Mouse (Mus musculus) neural tube, embryonic 12.5 days (tissue): ENCODE results near the gene Ergic1. TPM values are rescaled to one million over a fixed set of nuclear protein-coding genes. Genes with fewer than 3 reads are reported as not detected.
A peak's percentile ranks its signal among the peaks of the same experiment; 100 is the strongest.

Experiments
- ATAC-seq: fragments of 200-750 bp; cut with Nextera tagmentation; 2 replicates; pipeline ENCODE4 v1.8.0; 2017; ENCODE audit warnings: low read depth, mild to moderate bottlenecking, moderate TSS enrichment, moderate library complexity; ENCODE audit not compliant: low FRiP score
- H3K27ac ChIP-seq: fragments of 300-500 bp; sonication (generic); 2 replicates; pipeline ENCODE4 v1.5.1; 2016
- H3K27me3 ChIP-seq: fragments of 300-500 bp; sonication (generic); replicated peaks from 2 replicates; pipeline ENCODE4 v1.6.1; 2016; ENCODE audit warnings: mild to moderate bottlenecking
- H3K36me3 ChIP-seq: fragments of 300-500 bp; sonication (generic); 2 replicates; pipeline ENCODE4 v1.6.1; 2016; ENCODE audit warnings: mild to moderate bottlenecking
- H3K4me1 ChIP-seq: fragments of 300-500 bp; sonication (generic); 2 replicates; pipeline ENCODE4 v1.6.1; 2016
- H3K4me2 ChIP-seq: fragments of 300-500 bp; sonication (generic); replicated peaks from 2 replicates; pipeline ENCODE4 v1.6.1; 2016; ENCODE audit warnings: mild to moderate bottlenecking
- H3K4me3 ChIP-seq: fragments of 300-500 bp; sonication (generic); 2 replicates; pipeline ENCODE4 v1.5.1; 2016
- H3K9ac ChIP-seq: fragments of 300-500 bp; sonication (generic); 2 replicates; pipeline ENCODE4 v1.6.1; 2016; ENCODE audit warnings: mild to moderate bottlenecking
- H3K9me3 ChIP-seq: fragments of 300-500 bp; sonication (generic); 2 replicates; pipeline ENCODE4 v1.6.1; 2016; ENCODE audit warnings: mild to moderate bottlenecking
- WGBS: fragments of 180-500 bp; shearing (Covaris S2); methylation state at CpG from one replicate; pipeline ENCODE4 v1.1.7; 2016; 5-methylcytosine and 5-hydroxymethylcytosine counted together
- polyA plus RNA-seq: library from polyadenylated mRNA; unstranded; fragments of >200 nt; fragmentation: Nextera tagmentation; extraction: Ambion mirVana; gene quantifications from 2 replicates; pipeline ENCODE4 v1.2.1, GENCODE M21; 2016

The Ergic1 gene
- polyA plus RNA-seq, 1 experiment from 2014 or later: 85.1 TPM

GRCm38 (mm10) chr17:26662204-26662603, 100.9 kb downstream of the Ergic1 start:
- Histone ChIP-seq H3K4me2 (no peak overlapping the region), H3K9me3 (no peaks in the 10 kb centered on the region), H3K4me3 (no peak overlapping the region), H3K27ac (no peak overlapping the region), H3K36me3 (peaks cover 4% of the 10 kb centered on the region), H3K4me1 (peaks cover 21% of the 10 kb centered on the region), H3K9ac (no peak overlapping the region), H3K27me3 (no peaks in the 10 kb centered on the region)
- ATAC-seq: no peak
- 81% methylated on average over 5 of the region's 5 CpGs for WGBS

- WGBS: 4% methylated on average over 28 of the region's 28 CpGs
- Histone ChIP-seq H3K27ac (no peak within 1 kb of the TSS), H3K36me3 (no peaks in the 10 kb centered on the region), H3K9me3 (no peaks in the 10 kb centered on the region), H3K4me3 (peak within 1 kb of the TSS; percentile 52), H3K4me2 (peak within 1 kb of the TSS; percentile 79), H3K4me1 (peaks cover 21% of the 10 kb centered on the region), H3K9ac (peak within 1 kb of the TSS; percentile 52), H3K27me3 (no peaks in the 10 kb centered on the region)
- peak; percentile 83; the same call in 1 of the 2 replicates for ATAC-seq
These were observed 101.8 kb downstream of the Ergic1 start, which contains the start of gene Atp6v0e for GRCm38 (mm10) chr17:26662978-26663683. Atp6v0e (plus strand) TSS chr17:26663231.

- ATAC-seq: no peak
- 86% methylated on average over 4 of the region's 4 CpGs for WGBS
- H3K4me2 ChIP-seq: no peak overlapping the region
- H3K4me1 ChIP-seq: peaks cover 6% of the 10 kb centered on the region; the same call in 1 of the 2 replicates
- H3K27me3 ChIP-seq: no peaks in the 10 kb centered on the region
- no peaks in the 10 kb centered on the region for H3K36me3 ChIP-seq
- no peaks in the 10 kb centered on the region for H3K9me3 ChIP-seq
- no peak overlapping the region for H3K9ac ChIP-seq
- H3K4me3 ChIP-seq: no peak overlapping the region
- H3K27ac ChIP-seq: no peak overlapping the region
These were observed 104.3 kb downstream of the Ergic1 start for GRCm38 (mm10) chr17:26665600-26665999.

- Histone ChIP-seq H3K27ac (no peak overlapping the region), H3K4me2 (no peak overlapping the region), H3K9me3 (no peaks in the 10 kb centered on the region), H3K9ac (no peak overlapping the region), H3K36me3 (no peaks in the 10 kb centered on the region), H3K27me3 (no peaks in the 10 kb centered on the region), H3K4me3 (no peak overlapping the region), H3K4me1 (no peaks in the 10 kb centered on the region)
- ATAC-seq: no peak
- WGBS: 58% methylated on average over 4 of the region's 4 CpGs
These were observed 110.0 kb downstream of the Ergic1 start for GRCm38 (mm10) chr17:26671268-26671667.

GRCm38 (mm10) chr17:26675845-26676244, 114.6 kb downstream of the Ergic1 start:
- H3K4me2 ChIP-seq: peak overlapping the region; percentile 72
- H3K27me3 ChIP-seq: no peaks in the 10 kb centered on the region
- 0 out of 2 replicates have a peak, but pooled peaks have one; percentile 19 for ATAC-seq
- no peaks in the 10 kb centered on the region for H3K9me3 ChIP-seq
- peaks cover 15% of the 10 kb centered on the region; the same call in 1 of the 2 replicates for H3K4me1 ChIP-seq
- 26% methylated on average over 7 of the region's 7 CpGs for WGBS
- 0 out of 2 replicates have a peak overlapping the region, but pooled peaks have one; percentile 70 for H3K9ac ChIP-seq
- peak overlapping the region; percentile 71 for H3K4me3 ChIP-seq
- H3K36me3 ChIP-seq: no peaks in the 10 kb centered on the region
- no peak overlapping the region for H3K27ac ChIP-seq

- peak overlapping the region; percentile 71 for H3K4me3 ChIP-seq
- H3K27ac ChIP-seq: peak overlapping the region; percentile 33
- no peaks in the 10 kb centered on the region for H3K36me3 ChIP-seq
- H3K9ac ChIP-seq: peak overlapping the region; percentile 70
- H3K9me3 ChIP-seq: no peaks in the 10 kb centered on the region
- WGBS: under 1% methylated on average over 30 of the region's 30 CpGs
- H3K27me3 ChIP-seq: no peaks in the 10 kb centered on the region
- peak overlapping the region; percentile 72 for H3K4me2 ChIP-seq
- peaks cover 15% of the 10 kb centered on the region; the same call in 1 of the 2 replicates for H3K4me1 ChIP-seq
- ATAC-seq: peak; percentile 94
These were observed 114.9 kb downstream of the Ergic1 start for GRCm38 (mm10) chr17:26676252-26676615.

- no peaks in the 10 kb centered on the region for H3K9me3 ChIP-seq
- peak overlapping the region; percentile 71 for H3K4me3 ChIP-seq
- H3K27me3 ChIP-seq: no peaks in the 10 kb centered on the region
- 4% methylated on average over 26 of the region's 26 CpGs for WGBS
- H3K4me2 ChIP-seq: peak overlapping the region; percentile 72
- peak overlapping the region; percentile 33 for H3K27ac ChIP-seq
- H3K9ac ChIP-seq: peak overlapping the region; percentile 70
- H3K4me1 ChIP-seq: peaks cover 15% of the 10 kb centered on the region; the same call in 1 of the 2 replicates
- H3K36me3 ChIP-seq: no peaks in the 10 kb centered on the region
- ATAC-seq: peak; percentile 91
These were observed 115.5 kb downstream of the Ergic1 start for GRCm38 (mm10) chr17:26676616-26677376.

- Histone ChIP-seq H3K4me1 (peaks cover 15% of the 10 kb centered on the region; the same call in 1 of the 2 replicates), H3K9me3 (no peaks in the 10 kb centered on the region), H3K27ac (no peak overlapping the region), H3K27me3 (no peaks in the 10 kb centered on the region), H3K36me3 (peaks cover 1% of the 10 kb centered on the region), H3K4me3 (no peak overlapping the region), H3K4me2 (peak overlapping the region; percentile 72), H3K9ac (no peak overlapping the region)
- no peak for ATAC-seq
- WGBS: 89% methylated on average over 7 of the region's 7 CpGs
These were observed 116.7 kb downstream of the Ergic1 start for GRCm38 (mm10) chr17:26677711-26678637.

- Histone ChIP-seq H3K9me3 (no peaks in the 10 kb centered on the region), H3K4me2 (no peak overlapping the region), H3K36me3 (peaks cover 19% of the 10 kb centered on the region), H3K27me3 (no peaks in the 10 kb centered on the region), H3K9ac (no peak overlapping the region), H3K27ac (no peak overlapping the region), H3K4me1 (peaks cover 15% of the 10 kb centered on the region; the same call in 1 of the 2 replicates), H3K4me3 (no peak overlapping the region)
- 93% methylated on average over 6 of the region's 6 CpGs for WGBS
- ATAC-seq: no peak
These were observed 120.0 kb downstream of the Ergic1 start for GRCm38 (mm10) chr17:26681276-26681675.

- no peak overlapping the region for H3K9ac ChIP-seq
- H3K36me3 ChIP-seq: peaks cover 19% of the 10 kb centered on the region
- no peaks in the 10 kb centered on the region for H3K9me3 ChIP-seq
- peaks cover 13% of the 10 kb centered on the region for H3K4me1 ChIP-seq
- H3K27ac ChIP-seq: no peak overlapping the region
- no peak for ATAC-seq
- no peak overlapping the region for H3K4me2 ChIP-seq
- no peak overlapping the region for H3K4me3 ChIP-seq
- no peaks in the 10 kb centered on the region for H3K27me3 ChIP-seq
- WGBS: 91% methylated on average over 17 of the region's 17 CpGs
These were observed 125.2 kb downstream of the Ergic1 start for GRCm38 (mm10) chr17:26686334-26687000.
